Mouse (Mus musculus) embryonic facial prominence, embryonic 11.5 days (tissue): ENCODE results near the gene Csrnp3. TPM values are rescaled to one million over a fixed set of nuclear protein-coding genes. Genes with fewer than 3 reads are reported as not detected.
"Not testable (repeated sequence)": the region's sequence is repeated elsewhere in the genome, so short reads cannot be mapped to it uniquely, and the experiment has no call there.

Experiments used
- ATAC-seq: fragments of 200-750 bp; cut with Nextera tagmentation; replicated peaks from 2 replicates; pipeline ENCODE4 v1.8.0; 2017; ENCODE audit warnings: low read depth; ENCODE audit not compliant: insufficient number of reproducible peaks, low FRiP score, low TSS enrichment
- DNase-seq: peaks from one replicate; pipeline ENCODE4 v3.0.0-alpha.2; 2015; ENCODE audit warnings: low spot score
- H3K27ac ChIP-seq: fragments of 300-500 bp; sonication (generic); replicated peaks from 2 replicates; pipeline ENCODE4 v1.5.1; 2014; ENCODE audit warnings: mild to moderate bottlenecking, low read depth, low read length, control low read depth
- H3K27me3 ChIP-seq: fragments of 300-500 bp; sonication (generic); 2 replicates; pipeline ENCODE4 v1.6.1; 2014; ENCODE audit warnings: mild to moderate bottlenecking, low read length, moderate library complexity, mixed read lengths; ENCODE audit not compliant: control insufficient read depth, insufficient read depth
- H3K36me3 ChIP-seq: fragments of 300-500 bp; sonication (generic); replicated peaks from 2 replicates; pipeline ENCODE4 v1.6.1; 2014; ENCODE audit warnings: low read depth, mild to moderate bottlenecking, low read length, moderate library complexity, mixed read lengths; ENCODE audit not compliant: control insufficient read depth, insufficient read depth
- H3K4me1 ChIP-seq: fragments of 300-500 bp; sonication (generic); 2 replicates; pipeline ENCODE4 v1.6.1; 2014; ENCODE audit warnings: low read length, mixed read lengths; ENCODE audit not compliant: control insufficient read depth, insufficient read depth
- H3K4me2 ChIP-seq: fragments of 300-500 bp; sonication (generic); 2 replicates; pipeline ENCODE4 v1.6.1; 2014; ENCODE audit warnings: low read depth, mild to moderate bottlenecking, control low read depth, low read length, moderate library complexity
- H3K4me3 ChIP-seq: fragments of 300-500 bp; sonication (generic); 2 replicates; pipeline ENCODE4 v1.5.1; 2014; ENCODE audit warnings: low read depth, low read length, control low read depth
- H3K9ac ChIP-seq: fragments of 300-500 bp; sonication (generic); replicated peaks from 2 replicates; pipeline ENCODE4 v1.6.1; 2014; ENCODE audit warnings: mild to moderate bottlenecking, control low read depth, low read length
- H3K9me3 ChIP-seq: fragments of 300-500 bp; sonication (generic); replicated peaks from 2 replicates; pipeline ENCODE4 v1.6.1; 2016; ENCODE audit warnings: mild to moderate bottlenecking, low read length, inconsistent platforms, mixed read lengths; ENCODE audit not compliant: control insufficient read depth
- WGBS: fragments of 180-500 bp; shearing (Covaris S2); extraction: QIAGEN DNeasy Blood & Tissue Kit; methylation state at CpG from one replicate; pipeline ENCODE4 v1.1.7; 2014; 5-methylcytosine and 5-hydroxymethylcytosine counted together
- polyA plus RNA-seq: library from polyadenylated mRNA; unstranded; fragments of >200 nt; fragmentation: Nextera tagmentation; extraction: Ambion mirVana; gene quantifications from 2 replicates; pipeline ENCODE4 v1.2.1, GENCODE M21; 2014

The Csrnp3 gene
- polyA plus RNA-seq, 1 experiment from 2014 or later, result 5.5 TPM

DNA sequence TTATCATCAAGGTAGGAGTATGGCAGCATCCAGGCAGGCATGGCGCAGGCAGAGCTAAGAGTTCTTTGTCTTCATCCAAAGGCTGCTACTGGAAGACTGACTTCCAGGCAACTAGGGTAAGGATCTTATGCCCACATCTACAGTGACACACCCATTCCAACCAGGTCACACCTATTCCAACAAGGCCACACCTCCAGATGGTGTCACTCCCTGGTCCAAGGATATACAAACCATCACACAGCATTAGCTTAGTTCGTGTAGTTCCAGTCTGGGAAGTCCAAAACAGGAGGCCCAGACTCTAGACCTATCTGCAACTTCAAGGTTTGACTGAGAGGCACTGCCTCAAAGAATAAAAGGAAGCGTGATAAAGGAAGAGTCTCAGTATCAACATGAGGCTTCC is 4.7 kb downstream of the Csrnp3 start:
- not testable (repeated sequence) for ATAC-seq, H3K27me3 ChIP-seq, H3K27ac ChIP-seq, DNase-seq, H3K4me2 ChIP-seq, H3K9ac ChIP-seq, H3K4me3 ChIP-seq, H3K36me3 ChIP-seq, H3K9me3 ChIP-seq, H3K4me1 ChIP-seq
- WGBS, result 94% methylated on average over 3 of the region's 3 CpGs

DNA sequence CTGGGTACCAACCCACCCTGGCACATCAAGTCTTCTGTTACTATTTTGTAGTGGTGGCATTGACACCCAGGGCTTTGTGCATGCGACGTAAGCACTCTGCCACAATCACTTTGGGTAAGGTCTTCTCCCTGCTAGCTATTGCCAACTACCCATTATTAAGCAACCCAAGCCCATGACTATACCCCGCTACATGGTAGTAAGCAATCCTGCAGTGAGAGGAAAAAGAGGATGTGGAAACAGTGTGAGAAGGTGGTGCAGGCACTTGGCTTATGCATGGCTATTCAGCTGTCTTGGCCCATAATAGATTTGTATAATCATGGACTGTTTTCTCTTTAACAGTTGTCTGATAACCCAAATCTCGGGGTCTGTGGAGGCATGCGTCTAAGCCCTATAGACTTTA is 11.2 kb downstream of the Csrnp3 start:
- Histone ChIP-seq H3K4me3 (no peak overlapping the region), H3K36me3 (no peaks in the 10 kb centered on the region), H3K4me2 (no peak overlapping the region), H3K4me1 (no peaks in the 10 kb centered on the region), H3K9ac (no peak overlapping the region), H3K27me3 (no peaks in the 10 kb centered on the region), H3K9me3 (no peaks in the 10 kb centered on the region), H3K27ac (no peak overlapping the region)
- 94% methylated on average over 5 of the region's 5 CpGs for WGBS
- ATAC-seq (no peak), DNase-seq (no peak)

DNA sequence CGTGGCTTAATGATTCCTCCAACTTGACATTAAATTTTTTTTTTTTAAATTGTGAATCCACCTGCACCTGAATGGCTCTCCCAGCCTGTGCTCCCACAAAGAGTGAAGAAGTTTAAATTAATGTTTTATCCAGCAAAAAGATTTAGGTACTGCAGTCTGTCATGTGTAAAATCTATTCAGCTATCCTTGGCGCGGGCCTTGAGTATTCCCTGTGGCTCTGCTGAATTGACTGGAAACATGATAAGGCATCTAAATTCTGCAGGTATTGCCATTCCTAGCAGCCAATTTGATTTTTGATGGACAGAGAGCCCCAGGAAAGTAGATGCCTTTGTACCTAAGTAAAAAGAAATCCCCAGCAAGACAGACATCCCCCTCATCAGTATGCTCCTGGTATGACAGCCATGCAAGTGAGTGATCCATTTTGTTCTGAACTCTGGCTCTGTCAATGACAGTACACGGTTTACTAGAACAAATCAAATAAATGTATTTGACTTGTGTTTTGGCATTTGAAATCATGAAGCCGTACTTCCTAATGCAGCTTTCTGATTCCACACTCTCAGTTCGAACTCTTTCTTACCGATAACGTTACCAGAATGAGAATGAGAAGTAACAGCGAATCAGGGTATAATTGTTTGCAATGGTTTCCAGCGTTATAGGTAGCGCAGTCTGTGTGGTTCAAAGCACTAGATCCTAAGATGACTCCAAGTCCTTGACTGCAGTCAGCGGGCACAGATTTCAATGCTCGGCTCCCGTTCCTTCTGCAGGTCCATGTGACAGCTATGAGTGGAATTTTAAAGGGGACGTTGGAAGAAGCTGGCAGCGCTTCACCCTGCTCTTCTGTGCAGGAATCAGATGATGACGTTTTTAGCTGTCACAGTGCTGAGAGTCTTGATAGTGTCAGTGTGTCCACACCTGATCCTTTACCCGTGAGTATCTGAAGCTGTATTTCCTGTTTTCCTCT is 14.5 kb downstream of the Csrnp3 start:
- Histone ChIP-seq H3K9me3 (no peaks in the 10 kb centered on the region), H3K4me2 (no peak overlapping the region), H3K27me3 (no peaks in the 10 kb centered on the region), H3K4me3 (no peak overlapping the region), H3K27ac (no peak overlapping the region), H3K36me3 (no peaks in the 10 kb centered on the region), H3K9ac (no peak overlapping the region), H3K4me1 (no peaks in the 10 kb centered on the region)
- ATAC-seq (no peak), DNase-seq (no peak)
- 88% methylated on average over 18 of the region's 18 CpGs for WGBS

DNA sequence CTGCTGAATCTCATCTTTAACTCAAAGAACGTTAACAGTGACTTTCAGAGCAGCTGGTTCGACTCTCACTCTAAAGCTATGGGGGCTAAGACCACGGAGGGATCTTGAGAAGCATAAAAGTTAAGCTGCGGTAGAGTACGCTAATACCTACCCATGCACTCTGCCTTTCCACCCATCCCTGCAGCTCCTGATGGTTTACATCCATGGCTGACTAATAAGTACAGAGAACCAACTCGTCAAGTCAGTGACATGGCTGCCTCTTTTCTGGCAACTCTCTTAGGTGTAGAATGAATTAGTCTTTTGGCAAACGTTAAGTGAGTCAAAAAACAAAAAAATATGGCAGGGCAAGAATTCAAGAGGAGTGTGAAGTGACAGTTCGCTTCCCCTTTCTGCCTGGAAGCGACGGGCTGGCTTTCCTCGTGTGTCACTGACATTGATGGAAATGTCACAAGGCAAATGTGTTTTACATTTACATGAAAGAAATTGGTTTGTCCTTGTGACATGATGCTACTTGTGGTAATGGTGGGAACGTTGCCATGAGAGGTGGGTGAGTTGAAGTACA is 19.3 kb downstream of the Csrnp3 start:
- no peak overlapping the region for H3K27ac ChIP-seq
- no peak overlapping the region for H3K9ac ChIP-seq
- H3K36me3 ChIP-seq, result no peaks in the 10 kb centered on the region
- H3K27me3 ChIP-seq, result no peaks in the 10 kb centered on the region
- no peak overlapping the region for H3K4me3 ChIP-seq
- no peak for ATAC-seq
- no peaks in the 10 kb centered on the region for H3K4me1 ChIP-seq
- H3K4me2 ChIP-seq, result no peak overlapping the region
- no peaks in the 10 kb centered on the region for H3K9me3 ChIP-seq
- no peak for DNase-seq
- 75% methylated on average over 12 of the region's 12 CpGs for WGBS

DNA sequence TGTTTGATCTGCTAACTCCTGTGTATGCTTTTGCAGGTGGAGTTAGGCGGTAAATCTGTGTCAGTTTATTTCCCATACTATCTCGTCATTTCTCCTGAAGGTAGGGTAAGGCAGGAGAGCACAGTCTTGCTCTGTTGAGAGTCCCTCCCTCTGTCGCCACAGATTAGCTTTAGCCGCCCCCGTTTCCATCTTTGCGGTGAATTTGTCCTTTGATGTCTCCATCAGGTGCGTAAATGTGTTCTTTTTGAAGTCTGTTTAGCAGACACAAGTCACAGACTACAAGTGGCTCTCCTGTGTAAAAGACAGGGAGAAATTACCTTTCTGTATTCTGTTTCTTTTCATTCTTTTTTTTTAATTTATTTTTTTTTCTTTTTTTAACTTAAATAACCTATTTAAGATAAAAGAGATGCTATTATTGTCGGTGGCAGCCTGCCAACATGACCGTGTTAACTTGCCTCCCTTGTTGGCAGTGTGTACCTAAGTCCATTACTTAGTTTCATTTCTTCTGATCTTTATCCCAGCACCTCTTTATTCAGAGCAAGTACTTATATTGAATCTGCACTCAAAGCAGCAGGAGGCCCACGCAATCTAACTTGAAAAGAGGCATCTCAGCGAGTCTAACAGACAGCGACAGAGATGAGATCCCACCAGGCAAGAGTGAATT is 25.5 kb downstream of the Csrnp3 start:
- Histone ChIP-seq H3K27me3 (no peaks in the 10 kb centered on the region), H3K36me3 (no peaks in the 10 kb centered on the region), H3K9me3 (no peaks in the 10 kb centered on the region), H3K9ac (no peak overlapping the region), H3K4me3 (no peak overlapping the region), H3K27ac (no peak overlapping the region), H3K4me1 (no peaks in the 10 kb centered on the region), H3K4me2 (no peak overlapping the region)
- ATAC-seq, result no peak
- 79% methylated on average over 12 of the region's 12 CpGs for WGBS
- no peak for DNase-seq

DNA sequence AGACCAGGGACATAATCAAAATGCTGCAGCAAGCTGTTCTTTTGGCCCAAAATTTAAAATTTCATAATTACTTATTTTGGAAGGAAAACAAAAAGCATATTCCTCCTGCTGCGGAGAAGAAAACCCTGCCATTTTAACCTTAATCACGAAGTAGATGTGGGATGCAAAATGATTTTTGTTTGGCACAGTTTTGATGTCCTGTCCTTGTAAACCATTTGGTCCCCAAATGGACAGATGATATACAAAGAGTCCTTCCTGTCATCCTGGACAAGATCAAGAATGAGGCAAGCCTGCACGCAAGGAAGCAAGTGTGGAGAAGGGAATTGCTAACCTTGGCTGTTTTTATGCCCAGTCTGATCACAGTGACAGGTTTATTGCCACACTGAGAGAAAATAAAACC is 46.0 kb downstream of the Csrnp3 start:
- Histone ChIP-seq H3K4me3 (no peak overlapping the region), H3K9me3 (no peaks in the 10 kb centered on the region), H3K27ac (no peak overlapping the region), H3K4me2 (no peak overlapping the region), H3K27me3 (no peaks in the 10 kb centered on the region), H3K9ac (no peak overlapping the region), H3K4me1 (no peaks in the 10 kb centered on the region), H3K36me3 (no peaks in the 10 kb centered on the region)
- ATAC-seq, result no peak
- 86% methylated on average over 3 of the region's 3 CpGs for WGBS
- DNase-seq, result no peak

DNA sequence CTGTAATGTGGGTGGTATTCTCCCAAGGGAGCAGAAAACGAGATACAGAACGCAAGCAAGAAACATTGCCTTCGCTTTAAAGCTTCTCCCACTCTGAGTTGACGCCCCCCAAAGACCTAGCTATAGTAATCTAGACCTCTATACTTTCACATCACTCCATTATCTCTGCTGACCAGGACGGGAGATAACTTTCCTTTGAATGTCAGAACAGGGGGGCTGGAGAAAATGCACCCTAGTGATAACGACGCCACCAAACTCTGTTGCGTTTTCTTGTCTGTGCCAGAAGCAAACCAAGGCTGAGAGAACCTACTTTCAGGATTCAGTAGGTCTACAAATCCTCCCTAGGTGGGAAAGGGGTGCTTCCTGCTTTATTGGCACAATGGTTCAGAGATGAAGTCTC is 47.7 kb downstream of the Csrnp3 start:
- no peak overlapping the region for H3K9ac ChIP-seq
- no peak overlapping the region for H3K4me2 ChIP-seq
- H3K9me3 ChIP-seq, result no peaks in the 10 kb centered on the region
- 87% methylated on average over 8 of the region's 8 CpGs for WGBS
- DNase-seq, result no peak
- no peak overlapping the region for H3K4me3 ChIP-seq
- no peaks in the 10 kb centered on the region for H3K4me1 ChIP-seq
- H3K27ac ChIP-seq, result no peak overlapping the region
- ATAC-seq, result no peak
- no peaks in the 10 kb centered on the region for H3K36me3 ChIP-seq
- H3K27me3 ChIP-seq, result no peaks in the 10 kb centered on the region

DNA sequence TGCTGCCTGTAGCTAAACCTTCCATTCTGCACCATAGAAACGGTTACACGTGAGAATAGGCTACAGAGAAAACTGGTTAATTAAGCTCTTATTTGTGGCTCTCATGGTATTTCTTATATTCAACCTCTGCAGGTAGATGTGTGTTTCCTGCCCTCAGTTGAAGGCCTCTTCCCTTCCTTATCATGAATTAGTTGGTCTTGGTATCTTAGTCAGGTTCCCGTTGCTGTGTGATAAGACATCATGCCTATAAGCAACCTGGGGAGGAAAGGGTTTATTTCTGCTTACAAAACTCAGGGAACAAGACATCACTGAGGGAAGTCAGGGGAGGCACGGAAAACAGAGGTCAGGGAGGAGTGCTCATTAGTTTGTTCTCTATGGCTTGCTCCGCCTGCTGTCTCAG is 48.7 kb downstream of the Csrnp3 start:
- Histone ChIP-seq H3K9ac (no peak overlapping the region), H3K4me2 (no peak overlapping the region), H3K4me1 (no peaks in the 10 kb centered on the region), H3K27me3 (no peaks in the 10 kb centered on the region), H3K9me3 (no peaks in the 10 kb centered on the region), H3K36me3 (no peaks in the 10 kb centered on the region), H3K4me3 (no peak overlapping the region), H3K27ac (no peak overlapping the region)
- DNase-seq (no peak), ATAC-seq (no peak)
- WGBS, result 72% methylated on average over 5 of the region's 5 CpGs
